Mouse (Mus musculus): ENCODE data around the gene 2210016L21Rik. TPM values are rescaled to one million over a fixed set of nuclear protein-coding genes. Genes with fewer than 3 reads are reported as not detected.

2210016L21Rik gene
- polyA plus RNA-seq, 2 experiments = 8.1 to 11.3 TPM

DNA sequence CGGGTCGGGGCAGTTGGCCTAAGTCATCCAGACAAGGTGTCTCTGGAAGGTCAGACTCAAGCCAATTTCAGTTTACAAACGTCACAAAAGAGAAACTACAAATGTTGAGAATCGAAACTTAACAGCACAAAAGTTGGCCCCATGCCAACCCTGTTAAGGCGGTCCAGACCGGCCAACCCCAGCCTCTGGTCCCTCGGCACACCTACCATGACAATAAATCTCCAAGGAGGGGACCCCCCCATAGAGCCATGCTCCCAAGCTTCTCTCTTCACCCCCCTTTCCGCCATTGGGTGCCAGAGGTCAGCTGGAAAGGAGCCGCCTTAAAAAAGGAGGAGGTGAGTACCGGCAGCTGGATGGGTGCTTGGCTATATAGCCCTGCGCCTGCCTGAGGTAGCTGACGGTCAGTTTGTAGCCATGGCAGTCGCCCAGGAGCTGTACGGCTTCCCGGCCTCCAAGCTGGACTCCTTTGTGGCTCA, 18.9 kb upstream of the 2210016L21Rik start, which contains the start of gene Oasl1:
Oasl1 (plus strand) TSS at position 243 of the 476 bp plus-strand sequence.
- Histone ChIP-seq H3K4me1 (replicated peaks; ENCODE audit: control insufficient read depth in 2 of 2, insufficient read depth in 2 of 2, low read length in 1 of 2) (peaks cover 0 to 4% of the 10 kb centered on the region in 2 experiments; a peak in 2 of 4 replicates), H3K27me3 (ENCODE audit: control insufficient read depth, insufficient read depth, low read length) (no peaks in the 10 kb centered on the region), H3K4me2 (ENCODE audit: low read depth) (peak within 1 kb of the TSS; percentile 48), H3K9me3 (ENCODE audit: control insufficient read depth, low read length) (no peaks in the 10 kb centered on the region), H3K4me3 (ENCODE audit: insufficient read depth in 1 of 2, low read depth in 2 of 2, low read length in 2 of 2) (peak within 1 kb of the TSS; percentile 26 to 43), H3K27ac (no peak within 1 kb of the TSS), H3K36me3 (replicated peaks; ENCODE audit: control insufficient read depth, insufficient read depth, low read depth) (no peaks in the 10 kb centered on the region), H3K9ac (replicated peaks) (no peak within 1 kb of the TSS)
- no peak for DNase-seq (ENCODE audit: low read depth in 3 of 3, low spot score in 3 of 3)
- no peak for TF ChIP-seq CTCF (IDR thresholded peaks at IDR 0.05; ENCODE audit: low read depth)
- 51% methylated on average over 15 of the region's 15 CpGs for WGBS (ENCODE audit: insufficient replicate concordance)
- 0 out of 2 replicates have a peak, but pooled peaks have one; percentile 8 for ATAC-seq (ENCODE audit: insufficient read depth)

DNA sequence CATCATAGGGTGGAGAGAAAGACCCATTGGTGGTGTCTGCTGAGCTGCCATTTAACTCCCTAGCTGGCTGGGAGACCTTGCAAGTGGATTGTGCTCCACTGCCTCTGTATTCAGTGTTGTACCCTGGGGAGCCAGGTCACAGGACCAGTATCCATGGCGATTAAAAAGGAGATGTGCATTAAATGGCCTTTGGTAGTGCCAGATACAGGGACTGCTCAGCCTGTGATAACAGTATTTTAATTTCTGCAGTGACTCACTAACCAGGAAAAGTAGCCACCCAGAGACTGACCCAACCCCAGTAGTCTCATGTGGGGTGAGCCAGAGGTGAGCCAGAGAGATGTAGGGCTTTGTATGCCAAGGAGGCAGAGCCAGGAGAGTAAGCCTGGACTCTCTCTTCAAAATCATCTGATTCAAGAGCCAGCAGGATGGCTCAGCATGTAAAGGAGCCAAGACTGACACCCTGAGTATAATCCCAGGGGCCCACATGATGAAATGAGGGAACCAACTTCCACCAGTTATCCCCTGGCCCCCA, 15.7 kb upstream of the 2210016L21Rik start:
- H3K27me3 ChIP-seq (ENCODE audit: control insufficient read depth, insufficient read depth, low read length) = no peaks in the 10 kb centered on the region
- TF ChIP-seq CTCF (IDR thresholded peaks at IDR 0.05; ENCODE audit: low read depth) (no peak), EP300 (IDR thresholded peaks at IDR 0.05; ENCODE audit: low read depth) (no peak)
- H3K36me3 ChIP-seq (replicated peaks; ENCODE audit: control insufficient read depth, insufficient read depth, low read depth) = no peaks in the 10 kb centered on the region
- no peak overlapping the region for H3K4me2 ChIP-seq (ENCODE audit: low read depth)
- no peak overlapping the region for H3K4me3 ChIP-seq (ENCODE audit: insufficient read depth in 1 of 2, low read depth in 2 of 2, low read length in 2 of 2)
- DNase-seq (ENCODE audit: low read depth in 3 of 3, low spot score in 3 of 3) = no peak
- H3K4me1 ChIP-seq (replicated peaks; ENCODE audit: control insufficient read depth in 2 of 2, insufficient read depth in 2 of 2, low read length in 1 of 2) = peaks cover 0 to 4% of the 10 kb centered on the region in 2 experiments; a peak in 2 of 4 replicates
- H3K9ac ChIP-seq (replicated peaks) = no peak overlapping the region
- 47% methylated on average over 1 of the region's 1 CpGs for WGBS (ENCODE audit: insufficient replicate concordance)
- no peak for ATAC-seq (ENCODE audit: insufficient read depth)
- H3K9me3 ChIP-seq (ENCODE audit: control insufficient read depth, low read length) = no peaks in the 10 kb centered on the region
- H3K27ac ChIP-seq = no peak overlapping the region

GRCm38 (mm10) chr5:114926753-114927152, 15.2 kb upstream of the 2210016L21Rik start:
- 73% methylated on average over 9 of the region's 9 CpGs for WGBS (ENCODE audit: insufficient replicate concordance)
- no peak overlapping the region for H3K27ac ChIP-seq

GRCm38 (mm10) chr5:114931626-114932025, 10.3 kb upstream of the 2210016L21Rik start:
- no peak overlapping the region for H3K4me2 ChIP-seq (ENCODE audit: low read depth)
- 42% methylated on average over 5 of the region's 5 CpGs for WGBS (ENCODE audit: insufficient replicate concordance)
- no peak overlapping the region for H3K4me3 ChIP-seq (ENCODE audit: insufficient read depth in 1 of 2, low read depth in 2 of 2, low read length in 2 of 2)
- no peak for ATAC-seq (ENCODE audit: insufficient read depth)
- TF ChIP-seq EP300 (IDR thresholded peaks at IDR 0.05; ENCODE audit: low read depth) (no peak), CTCF (IDR thresholded peaks at IDR 0.05; ENCODE audit: low read depth) (no peak)
- no peak for DNase-seq (ENCODE audit: low read depth in 3 of 3, low spot score in 3 of 3)
- H3K27ac ChIP-seq = no peak overlapping the region
- no peaks in the 10 kb centered on the region for H3K36me3 ChIP-seq (replicated peaks; ENCODE audit: control insufficient read depth, insufficient read depth, low read depth)
- H3K27me3 ChIP-seq (ENCODE audit: control insufficient read depth, insufficient read depth, low read length) = no peaks in the 10 kb centered on the region
- H3K9me3 ChIP-seq (ENCODE audit: control insufficient read depth, low read length) = no peaks in the 10 kb centered on the region
- H3K9ac ChIP-seq (replicated peaks) = no peak overlapping the region
- no peaks in the 10 kb centered on the region for H3K4me1 ChIP-seq (replicated peaks; ENCODE audit: control insufficient read depth in 2 of 2, insufficient read depth in 2 of 2, low read length in 1 of 2)

More at GRCm38 (mm10) chr5:114926753-114927152, 15.2 kb upstream of the 2210016L21Rik start:
- Histone ChIP-seq H3K4me2 (ENCODE audit: low read depth) (no peak overlapping the region), H3K36me3 (replicated peaks; ENCODE audit: control insufficient read depth, insufficient read depth, low read depth) (no peaks in the 10 kb centered on the region), H3K27me3 (ENCODE audit: control insufficient read depth, insufficient read depth, low read length) (no peaks in the 10 kb centered on the region), H3K9ac (replicated peaks) (no peak overlapping the region), H3K4me1 (replicated peaks; ENCODE audit: control insufficient read depth in 2 of 2, insufficient read depth in 2 of 2, low read length in 1 of 2) (peaks cover 0 to 2% of the 10 kb centered on the region in 2 experiments; a peak in 2 of 4 replicates), H3K9me3 (ENCODE audit: control insufficient read depth, low read length) (no peaks in the 10 kb centered on the region), H3K4me3 (ENCODE audit: insufficient read depth in 1 of 2, low read depth in 2 of 2, low read length in 2 of 2) (no peak overlapping the region)
- ATAC-seq (ENCODE audit: insufficient read depth) (no peak), DNase-seq (ENCODE audit: low read depth in 3 of 3, low spot score in 3 of 3) (no peak)
- TF ChIP-seq CTCF (IDR thresholded peaks at IDR 0.05; ENCODE audit: low read depth) (no peak), EP300 (IDR thresholded peaks at IDR 0.05; ENCODE audit: low read depth) (no peak)

DNA sequence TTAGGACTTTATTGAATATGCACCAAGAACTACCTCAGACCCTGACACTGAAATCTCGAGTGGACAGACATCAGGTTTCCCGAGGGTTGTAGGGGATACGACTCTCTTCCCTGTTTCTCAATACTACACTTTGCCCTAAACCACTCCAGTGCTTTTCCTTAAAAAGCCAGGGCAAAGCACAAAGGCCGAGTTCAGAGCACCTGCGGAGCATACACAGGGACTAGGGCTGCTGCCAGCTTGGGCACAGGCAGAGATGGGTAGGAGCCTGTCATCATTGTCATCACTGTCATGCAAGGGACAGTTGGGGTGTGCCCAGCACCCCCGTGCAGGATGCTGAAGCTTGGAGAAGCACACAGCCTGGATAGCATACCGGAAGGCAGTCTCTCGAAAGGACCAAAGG, 8.8 kb upstream of the 2210016L21Rik start:
- Histone ChIP-seq H3K4me1 (replicated peaks; ENCODE audit: control insufficient read depth in 2 of 2, insufficient read depth in 2 of 2, low read length in 1 of 2) (no peaks in the 10 kb centered on the region), H3K27me3 (ENCODE audit: control insufficient read depth, insufficient read depth, low read length) (no peaks in the 10 kb centered on the region), H3K9ac (replicated peaks) (no peak overlapping the region), H3K9me3 (ENCODE audit: control insufficient read depth, low read length) (no peaks in the 10 kb centered on the region), H3K4me2 (ENCODE audit: low read depth) (no peak overlapping the region), H3K36me3 (replicated peaks; ENCODE audit: control insufficient read depth, insufficient read depth, low read depth) (no peaks in the 10 kb centered on the region), H3K4me3 (ENCODE audit: insufficient read depth in 1 of 2, low read depth in 2 of 2, low read length in 2 of 2) (no peak overlapping the region), H3K27ac (no peak overlapping the region)
- TF ChIP-seq EP300 (IDR thresholded peaks at IDR 0.05; ENCODE audit: low read depth) (no peak), CTCF (IDR thresholded peaks at IDR 0.05; ENCODE audit: low read depth) (no peak)
- 65% methylated on average over 8 of the region's 8 CpGs for WGBS (ENCODE audit: insufficient replicate concordance)
- no peak for ATAC-seq (ENCODE audit: insufficient read depth)
- no peak for DNase-seq (ENCODE audit: low read depth in 3 of 3, low spot score in 3 of 3)
